Mouse (Mus musculus): ENCODE measurements around the gene Derl3.

- TF ChIP-seq POLR2A (IDR thresholded peaks at IDR 0.05; ENCODE audit: extremely low read depth, insufficient read depth, low read length), result no peak
- TF ChIP-seq CTCF (IDR thresholded peaks at IDR 0.05; ENCODE audit: low read depth, low read length), result no peak
Measured at GRCm38 (mm10) chr10:75944066-75944772, 51.0 kb downstream of the Derl3 start.

All from liver, adult 2 months (tissue).